Mouse (Mus musculus) spleen, postnatal 0 days (tissue): ENCODE measurements around the gene Serpina3m. TPM values are rescaled to one million over a fixed set of nuclear protein-coding genes. Genes with fewer than 3 reads are reported as not detected.

Experiments used
- polyA plus RNA-seq: library from polyadenylated mRNA; unstranded; fragments of >200 nt; fragmentation: Nextera tagmentation; extraction: Ambion mirVana; gene quantifications from 2 replicates; pipeline ENCODE4 v1.2.1, GENCODE M21; 2015

The Serpina3m gene
- polyA plus RNA-seq, result 0.10 and 0.46 TPM in 2 replicates

DNA sequence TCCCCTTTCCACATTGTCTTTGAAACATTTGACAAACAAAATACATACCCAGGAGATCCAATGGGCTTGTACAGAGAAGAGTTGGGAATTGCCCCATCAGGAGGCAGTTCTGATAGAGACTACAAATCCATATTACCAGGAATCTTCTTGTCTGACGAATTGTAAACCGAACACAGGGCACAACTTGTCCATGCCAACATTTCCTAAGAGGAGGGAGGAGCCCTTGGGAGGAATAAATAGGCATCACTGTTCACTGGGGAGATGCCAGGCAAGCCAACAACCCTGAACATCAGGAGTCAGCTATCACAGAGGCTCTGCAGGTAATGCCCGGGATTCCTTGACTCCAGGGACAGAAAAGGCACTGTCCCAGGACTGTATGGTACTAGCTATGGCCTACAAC is at the start of gene Serpina3m, which contains the start of gene Serpina3k:
Serpina3m (plus strand) TSS at position 261 of the 400 bp plus-strand sequence.
Serpina3k (plus strand) TSS at position 261 of the 400 bp plus-strand sequence.

DNA sequence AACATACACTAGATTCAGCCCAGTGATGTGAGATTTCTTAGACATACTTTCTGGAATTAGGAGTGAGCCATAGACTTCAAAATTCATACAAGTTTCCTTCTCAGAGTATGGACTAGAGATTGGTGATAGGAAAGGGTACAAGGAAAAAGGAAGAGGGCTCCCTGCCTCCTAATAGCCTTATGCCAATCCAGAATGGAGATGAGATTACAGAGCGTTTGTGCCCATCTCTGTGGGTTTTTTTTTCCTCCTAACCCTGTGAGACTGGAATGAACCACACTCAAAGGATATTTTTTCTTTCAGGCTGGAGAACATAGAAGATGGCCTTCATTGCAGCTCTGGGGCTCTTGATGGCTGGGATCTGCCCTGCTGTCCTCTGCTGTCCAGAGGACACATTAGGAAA is 24.0 kb upstream of the Serpina3m start, which contains the start of gene Serpina3j:
Serpina3j (plus strand) TSS at position 301 of the 400 bp plus-strand sequence.

DNA sequence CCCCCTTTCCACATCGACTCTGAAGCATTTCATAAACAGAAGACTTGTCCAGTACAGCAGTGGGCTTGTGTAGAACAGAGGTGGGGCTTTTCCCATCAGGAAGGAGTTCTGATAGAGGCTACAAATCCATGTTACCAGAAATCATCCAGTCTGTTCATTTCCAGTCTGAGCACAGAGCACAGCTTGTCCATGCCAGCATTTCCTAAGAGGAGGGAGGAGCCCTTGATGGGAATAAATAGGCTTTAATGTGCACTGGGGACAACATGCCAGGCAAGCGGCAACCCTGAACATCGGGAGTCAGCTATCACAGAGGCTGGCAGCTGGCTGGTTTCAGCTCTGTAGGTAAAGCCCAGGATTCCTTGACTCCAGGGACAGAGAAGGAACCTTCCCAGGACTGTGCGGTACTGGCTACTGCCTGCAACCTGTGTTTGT is 68.2 kb downstream of the Serpina3m start, which contains the start of gene Serpina3n:
Serpina3n (plus strand) TSS at position 276 of the 432 bp plus-strand sequence.

Other genes with a start within 250 kb of the Serpina3m start
- gene Serpina5, start 237.4 kb upstream of the Serpina3m start, polyA plus RNA-seq, result not detected in 2 replicates
- not detected in 2 replicates for gene Serpina3a, start 225.8 kb upstream of the Serpina3m start, polyA plus RNA-seq
- gene Serpina3b, start 210.5 kb upstream of the Serpina3m start, polyA plus RNA-seq, result 0.35 and 0.69 TPM in 2 replicates
- gene Serpina3c, start 184.6 kb upstream of the Serpina3m start, polyA plus RNA-seq, result 0.07 TPM in 2 replicates
- gene Serpina3f, start 123.9 kb upstream of the Serpina3m start, polyA plus RNA-seq, result 0.66 and 0.78 TPM in 2 replicates
- gene Serpina3g, start 102.2 kb upstream of the Serpina3m start, polyA plus RNA-seq, result 18.5 and 19.8 TPM in 2 replicates
- gene Serpina3i, start 75.4 kb upstream of the Serpina3m start, polyA plus RNA-seq, result 0.47 and 0.58 TPM in 2 replicates
- gene Serpina3j, start 23.9 kb upstream of the Serpina3m start, polyA plus RNA-seq, result not detected in 2 replicates
- 0.16 TPM in 1 of 2 replicates, not detected in the other for gene Serpina3k, start within 50 bp of the Serpina3m start, polyA plus RNA-seq
- gene Serpina3n, start 68.2 kb downstream of the Serpina3m start, polyA plus RNA-seq, result 0.13 and 0.30 TPM in 2 replicates
- not detected in 2 replicates for gene Gsc, start 134.8 kb downstream of the Serpina3m start, polyA plus RNA-seq